Mouse (Mus musculus) limb, embryonic 11.5 days (tissue): ENCODE data around the gene Dph1. TPM values are rescaled to one million over a fixed set of nuclear protein-coding genes. Genes with fewer than 3 reads are reported as not detected.

Experiments used
- ATAC-seq: fragments of 200-750 bp; cut with Nextera tagmentation; 2 replicates; pipeline ENCODE4 v1.8.0; 2017; ENCODE audit warnings: low read depth; ENCODE audit not compliant: insufficient number of reproducible peaks, low FRiP score, low TSS enrichment
- DNase-seq: peaks from one replicate; pipeline ENCODE4 v3.0.0-alpha.2; 2015; ENCODE audit warnings: low spot score
- H3K27ac ChIP-seq: fragments of 300-500 bp; sonication (generic); replicated peaks from 2 replicates; pipeline ENCODE4 v1.5.1; 2014; ENCODE audit warnings: low read depth, mild to moderate bottlenecking, low read length
- H3K27me3 ChIP-seq: fragments of 300-500 bp; sonication (generic); 2 replicates; pipeline ENCODE4 v1.6.1; 2014; ENCODE audit warnings: mild to moderate bottlenecking, low read length, mixed read lengths; ENCODE audit not compliant: control insufficient read depth, insufficient read depth
- H3K36me3 ChIP-seq: fragments of 300-500 bp; sonication (generic); 2 replicates; pipeline ENCODE4 v1.6.1; 2014; ENCODE audit warnings: mild to moderate bottlenecking, low read length, moderate library complexity, mixed read lengths; ENCODE audit not compliant: control insufficient read depth, insufficient read depth
- H3K4me1 ChIP-seq: fragments of 300-500 bp; sonication (generic); 2 replicates; pipeline ENCODE4 v1.6.1; 2014; ENCODE audit warnings: low read length, mixed read lengths; ENCODE audit not compliant: control insufficient read depth, insufficient read depth
- H3K4me2 ChIP-seq: fragments of 300-500 bp; sonication (generic); 2 replicates; pipeline ENCODE4 v1.6.1; 2014; ENCODE audit warnings: low read depth, mild to moderate bottlenecking, moderate library complexity; ENCODE audit not compliant: severe bottlenecking
- H3K4me3 ChIP-seq: fragments of 300-500 bp; sonication (generic); 2 replicates; pipeline ENCODE4 v1.5.1; 2014; ENCODE audit warnings: low read depth, low read length
- H3K9ac ChIP-seq: fragments of 300-500 bp; sonication (generic); 2 replicates; pipeline ENCODE4 v1.6.1; 2014; ENCODE audit warnings: mild to moderate bottlenecking, low read length
- H3K9me3 ChIP-seq: fragments of 300-500 bp; sonication (generic); 2 replicates; pipeline ENCODE4 v1.6.1; 2016; ENCODE audit warnings: low read length; ENCODE audit not compliant: control insufficient read depth
- WGBS: fragments of 180-500 bp; shearing (Covaris S2); extraction: QIAGEN DNeasy Blood & Tissue Kit; methylation state at CpG from one replicate; pipeline ENCODE4 v1.1.7; 2014; 5-methylcytosine and 5-hydroxymethylcytosine counted together
- polyA plus RNA-seq: library from polyadenylated mRNA; unstranded; fragments of >200 nt; fragmentation: Nextera tagmentation; extraction: Ambion mirVana; gene quantifications from 2 replicates; pipeline ENCODE4 v1.2.1, GENCODE M21; 2014

Gene Dph1
- polyA plus RNA-seq, 1 experiment from 2014 or later, result 25.5 TPM

DNA sequence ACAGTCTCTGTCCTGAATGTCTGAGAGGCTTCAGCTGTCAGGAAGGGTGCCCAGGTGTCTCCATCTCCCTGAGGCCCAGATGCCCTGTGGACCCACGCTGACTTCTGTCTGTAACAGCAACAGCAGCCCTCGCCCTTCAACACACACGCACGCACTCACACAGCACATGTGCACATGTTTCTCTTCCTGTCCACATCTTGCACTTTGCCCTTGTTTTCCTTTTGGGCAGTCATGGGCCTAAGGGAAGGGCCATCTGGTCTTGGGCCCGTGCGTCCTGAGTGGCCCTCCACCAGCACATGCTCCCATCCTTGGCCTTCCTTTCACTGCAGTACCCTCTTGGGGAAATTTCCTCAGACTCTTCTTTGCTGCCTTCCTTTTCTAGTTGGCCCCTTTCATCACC is 27.7 kb downstream of the Dph1 start:
- Histone ChIP-seq H3K9ac (no peak overlapping the region), H3K36me3 (peaks cover 5% of the 10 kb centered on the region; the same call in 1 of the 2 replicates), H3K4me3 (no peak overlapping the region), H3K9me3 (no peaks in the 10 kb centered on the region), H3K4me1 (peaks cover 16% of the 10 kb centered on the region; the same call in 1 of the 2 replicates), H3K27ac (no peak overlapping the region), H3K4me2 (no peak overlapping the region), H3K27me3 (peaks cover 45% of the 10 kb centered on the region)
- 77% methylated on average over 6 of the region's 6 CpGs for WGBS
- DNase-seq (no peak), ATAC-seq (no peak)

DNA sequence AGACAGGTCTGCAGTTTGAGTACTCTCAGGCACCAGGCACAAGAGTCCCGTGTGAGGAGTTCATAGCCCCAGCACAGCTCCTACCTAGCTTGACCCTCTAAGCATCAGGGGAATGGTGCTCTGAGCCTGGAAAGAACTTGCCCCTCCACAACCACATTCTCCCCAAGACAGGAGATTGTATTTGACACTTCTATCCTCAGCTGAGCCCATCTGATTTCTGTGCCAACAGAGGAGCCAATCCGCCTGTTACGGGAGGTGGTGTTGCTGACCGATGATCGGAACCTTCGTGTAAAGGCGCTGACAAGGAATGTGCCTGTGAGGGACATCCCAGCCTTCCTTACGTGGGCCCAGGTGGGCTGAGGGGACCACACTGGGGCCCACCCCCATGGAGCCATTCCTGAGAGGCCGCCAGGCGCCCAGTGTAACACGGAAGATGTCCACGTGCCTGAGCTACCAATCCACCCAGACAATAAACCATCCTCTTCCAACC is 28.4 kb downstream of the Dph1 start:
- Histone ChIP-seq H3K27ac (no peak overlapping the region), H3K36me3 (peaks cover 5% of the 10 kb centered on the region; the same call in 1 of the 2 replicates), H3K27me3 (peaks cover 38% of the 10 kb centered on the region), H3K4me1 (peaks cover 16% of the 10 kb centered on the region; the same call in 1 of the 2 replicates), H3K9ac (no peak overlapping the region), H3K4me3 (no peak overlapping the region), H3K4me2 (no peak overlapping the region), H3K9me3 (no peaks in the 10 kb centered on the region)
- no peak for DNase-seq
- no peak for ATAC-seq
- 91% methylated on average over 12 of the region's 12 CpGs for WGBS

DNA sequence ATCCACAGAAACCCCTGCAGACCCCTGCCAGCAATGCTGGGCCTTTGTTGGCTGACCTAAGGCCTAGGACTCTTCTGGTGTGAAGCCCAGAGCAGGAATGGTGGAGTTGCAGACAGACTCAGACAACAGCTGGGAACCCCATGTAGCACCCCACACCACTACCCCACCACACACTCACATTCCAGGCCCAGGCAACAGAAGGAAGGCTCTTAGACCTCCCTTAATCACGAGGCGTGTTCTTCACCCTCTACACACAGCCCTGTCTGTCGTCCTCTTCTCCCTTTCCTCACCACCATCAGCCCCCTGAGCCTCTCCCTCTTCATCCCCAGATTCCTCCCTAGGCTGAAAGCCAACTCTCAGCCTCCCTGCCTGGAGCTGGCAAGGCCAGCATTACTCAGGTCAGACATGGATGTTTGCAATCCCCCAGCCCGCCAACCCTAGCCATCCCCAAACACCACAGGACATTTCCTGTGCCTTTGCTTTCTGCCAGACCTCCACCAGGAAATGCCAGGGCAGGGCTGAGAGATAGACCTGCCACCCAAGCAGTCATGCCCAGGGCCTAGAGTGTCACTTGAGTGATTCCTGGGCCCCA is 29.5 kb downstream of the Dph1 start:
- no peak overlapping the region for H3K4me3 ChIP-seq
- H3K27me3 ChIP-seq, result peaks cover 27% of the 10 kb centered on the region
- no peaks in the 10 kb centered on the region for H3K9me3 ChIP-seq
- peaks cover 3% of the 10 kb centered on the region; the same call in 1 of the 2 replicates for H3K36me3 ChIP-seq
- ATAC-seq (no peak), DNase-seq (no peak)
- no peak overlapping the region for H3K4me2 ChIP-seq
- H3K9ac ChIP-seq, result no peak overlapping the region
- no peak overlapping the region for H3K27ac ChIP-seq
- peaks cover 23% of the 10 kb centered on the region; the same call in 1 of the 2 replicates for H3K4me1 ChIP-seq
- 73% methylated on average over 4 of the region's 4 CpGs for WGBS

- no peak overlapping the region for H3K9ac ChIP-seq
- peaks cover 26% of the 10 kb centered on the region for H3K4me1 ChIP-seq
- no peak for DNase-seq
- peaks cover 4% of the 10 kb centered on the region; the same call in 1 of the 2 replicates for H3K36me3 ChIP-seq
- no peak overlapping the region for H3K4me3 ChIP-seq
- no peak for ATAC-seq
- H3K9me3 ChIP-seq, result no peaks in the 10 kb centered on the region
- 89% methylated on average over 7 of the region's 7 CpGs for WGBS
- H3K4me2 ChIP-seq, result no peak overlapping the region
- H3K27me3 ChIP-seq, result peaks cover 21% of the 10 kb centered on the region
- H3K27ac ChIP-seq, result no peak overlapping the region
Measured at GRCm38 (mm10) chr11:75160954-75161353, 30.1 kb downstream of the Dph1 start.

DNA sequence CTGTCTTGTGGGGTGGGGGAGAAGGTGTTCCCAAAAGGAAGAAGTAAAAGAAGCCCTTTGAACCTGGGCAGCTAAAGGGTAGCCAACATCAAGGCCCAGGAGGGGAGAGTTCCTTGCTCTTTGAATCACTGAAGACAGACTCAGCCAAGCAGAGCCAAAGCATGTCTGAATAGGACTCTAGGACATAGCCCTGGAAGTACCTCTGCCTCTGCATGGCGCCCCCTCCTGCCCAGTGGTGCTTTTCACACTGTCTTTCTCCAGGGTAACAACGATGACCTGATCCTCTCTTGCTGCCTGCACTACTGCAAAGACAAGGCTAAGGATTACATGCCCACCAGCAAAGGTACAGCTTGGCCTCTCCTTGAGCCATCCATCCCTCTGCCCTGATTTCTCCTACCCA is 31.5 kb downstream of the Dph1 start:
- no peak for ATAC-seq
- H3K4me1 ChIP-seq, result peaks cover 21% of the 10 kb centered on the region
- peaks cover 7% of the 10 kb centered on the region for H3K27me3 ChIP-seq
- H3K4me2 ChIP-seq, result no peak overlapping the region
- H3K27ac ChIP-seq, result no peak overlapping the region
- no peak for DNase-seq
- no peaks in the 10 kb centered on the region for H3K9me3 ChIP-seq
- H3K36me3 ChIP-seq, result peaks cover 5% of the 10 kb centered on the region; the same call in 1 of the 2 replicates
- WGBS, result 61% methylated on average over 2 of the region's 2 CpGs
- H3K4me3 ChIP-seq, result no peak overlapping the region
- no peak overlapping the region for H3K9ac ChIP-seq

GRCm38 (mm10) chr11:75158432-75158831 is 32.6 kb downstream of the Dph1 start:
- H3K9ac ChIP-seq, result no peak overlapping the region
- peaks cover 21% of the 10 kb centered on the region for H3K4me1 ChIP-seq
- ATAC-seq (no peak), DNase-seq (no peak)
- no peak overlapping the region for H3K4me2 ChIP-seq
- H3K4me3 ChIP-seq, result no peak overlapping the region
- 95% methylated on average over 14 of the region's 14 CpGs for WGBS
- no peaks in the 10 kb centered on the region for H3K27me3 ChIP-seq
- H3K27ac ChIP-seq, result no peak overlapping the region
- no peaks in the 10 kb centered on the region for H3K9me3 ChIP-seq
- H3K36me3 ChIP-seq, result peaks cover 7% of the 10 kb centered on the region

- no peak overlapping the region for H3K9ac ChIP-seq
- peaks cover 7% of the 10 kb centered on the region for H3K36me3 ChIP-seq
- H3K27me3 ChIP-seq, result no peaks in the 10 kb centered on the region
- WGBS, result 24% methylated on average over 2 of the region's 2 CpGs
- peaks cover 21% of the 10 kb centered on the region for H3K4me1 ChIP-seq
- H3K27ac ChIP-seq, result no peak overlapping the region
- H3K4me3 ChIP-seq, result no peak overlapping the region
- H3K4me2 ChIP-seq, result no peak overlapping the region
- H3K9me3 ChIP-seq, result no peaks in the 10 kb centered on the region
- ATAC-seq (no peak), DNase-seq (no peak)
Measured at GRCm38 (mm10) chr11:75157901-75158300, 33.1 kb downstream of the Dph1 start.

- Histone ChIP-seq H3K9me3 (no peaks in the 10 kb centered on the region), H3K27ac (no peak overlapping the region), H3K9ac (peak overlapping the region; percentile 30; the same call in 1 of the 2 replicates), H3K4me3 (no peak overlapping the region), H3K36me3 (peaks cover 7% of the 10 kb centered on the region; the same call in 1 of the 2 replicates), H3K4me2 (no peak overlapping the region), H3K4me1 (peaks cover 21% of the 10 kb centered on the region), H3K27me3 (no peaks in the 10 kb centered on the region)
- 38% methylated on average over 4 of the region's 4 CpGs for WGBS
- DNase-seq, result no peak
- no peak for ATAC-seq
Measured at GRCm38 (mm10) chr11:75157037-75157436, 34.0 kb downstream of the Dph1 start.
